Mouse (Mus musculus) gastrocnemius, adult 18-20 months (tissue): ENCODE results near the gene Snx30. TPM values are rescaled to one million over a fixed set of nuclear protein-coding genes. Genes with fewer than 3 reads are reported as not detected.

Source experiments
- DNase-seq: peaks from one replicate; pipeline ENCODE4 v3.0.0; 2021; ENCODE audit warnings: low spot score
- total RNA-seq, 2 experiments: library from RNA; stranded (reverse); gene quantifications; 2 replicates each; pipeline ENCODE4 v1.2.3; 2021

Gene Snx30
- total RNA-seq, 2 experiments from 2014 or later = 2.9 to 3.7 TPM

GRCm38 (mm10) chr4:59898521-59898919, 92.9 kb downstream of the Snx30 start:
- DNase-seq = no peak

GRCm38 (mm10) chr4:59901810-59902209, 96.2 kb downstream of the Snx30 start:
- DNase-seq = no peak

GRCm38 (mm10) chr4:59902547-59902946, 96.9 kb downstream of the Snx30 start:
- DNase-seq = no peak

GRCm38 (mm10) chr4:59907092-59907491, 101.5 kb downstream of the Snx30 start:
- DNase-seq = no peak

- no peak for DNase-seq
Observed at GRCm38 (mm10) chr4:59907657-59908230, 102.1 kb downstream of the Snx30 start.

- DNase-seq = no peak
Observed at GRCm38 (mm10) chr4:59908785-59909184, 103.1 kb downstream of the Snx30 start.

- DNase-seq = no peak
Observed at GRCm38 (mm10) chr4:59914608-59915403, 109.2 kb downstream of the Snx30 start, which contains the start of gene Slc46a2. Gene Slc46a2, minus strand, starts transcription at chr4:59915056.

GRCm38 (mm10) chr4:59917966-59918365, 112.3 kb downstream of the Snx30 start:
- no peak for DNase-seq

- no peak for DNase-seq
Observed at GRCm38 (mm10) chr4:59925082-59925481, 119.4 kb downstream of the Snx30 start.

GRCm38 (mm10) chr4:59927666-59928065, 122.0 kb downstream of the Snx30 start:
- DNase-seq = no peak

- DNase-seq = peak; percentile 56
Observed at GRCm38 (mm10) chr4:59928347-59928746, 122.7 kb downstream of the Snx30 start.

- no peak for DNase-seq
Observed at GRCm38 (mm10) chr4:59932505-59933281, 127.1 kb downstream of the Snx30 start.

- no peak for DNase-seq
Observed at GRCm38 (mm10) chr4:59937543-59937942, 131.9 kb downstream of the Snx30 start.

Other genes starting within 250 kb of the Snx30 start
- gene Hsdl2, start 224.3 kb upstream of the Snx30 start, total RNA-seq = 10 to 100 TPM; 55.7 to 62.5 TPM
- gene E130308A19Rik, start 179.6 kb upstream of the Snx30 start, total RNA-seq = 1 to 10 TPM; 4.9 to 6.9 TPM
- 1 to 10 TPM; 2.6 to 3.3 TPM for gene Inip, start 4.3 kb upstream of the Snx30 start, total RNA-seq
- not detected for gene Slc46a2, start 109.2 kb downstream of the Snx30 start, total RNA-seq
- gene Mup4, start 154.9 kb downstream of the Snx30 start, total RNA-seq = not detected
- not detected for gene Mup6, start 158.5 kb downstream of the Snx30 start, total RNA-seq